Mouse (Mus musculus) embryonic fibroblast, embryonic 13.5 days (primary cell): ENCODE data around the gene Morn4. TPM values are rescaled to one million over a fixed set of nuclear protein-coding genes. Genes with fewer than 3 reads are reported as not detected.
"Not testable (repeated sequence)": the region's sequence is repeated elsewhere in the genome, so short reads cannot be mapped to it uniquely, and the experiment has no call there.

Experiments used
- H3K27ac ChIP-seq: 2 replicates; pipeline ENCODE4 v1.5.1; 2012; ENCODE audit warnings: low read length, control low read depth, inconsistent platforms; ENCODE audit not compliant: insufficient read depth
- H3K4me1 ChIP-seq: 2 replicates; pipeline ENCODE4 v1.6.1; 2011; ENCODE audit warnings: low read length; ENCODE audit not compliant: control insufficient read depth, insufficient read depth
- H3K4me3 ChIP-seq: 2 replicates; pipeline ENCODE4 v1.5.1; 2011; ENCODE audit warnings: mild to moderate bottlenecking, control low read depth, low read length; ENCODE audit not compliant: insufficient read depth
- CTCF ChIP-seq: IDR thresholded peaks from 2 replicates; pipeline ENCODE4 v1.5.1; 2011; ENCODE audit warnings: mild to moderate bottlenecking, control low read depth, low read length, moderate library complexity, borderline replicate concordance; ENCODE audit not compliant: insufficient read depth
- POLR2A ChIP-seq: IDR thresholded peaks from 2 replicates; pipeline ENCODE4 v1.6.1; 2011; ENCODE audit warnings: low read depth, mild to moderate bottlenecking, control low read depth, low read length, moderate library complexity
- polyA plus RNA-seq: library from polyadenylated mRNA; stranded (reverse); fragments of >200 nt; gene quantifications from 2 replicates; pipeline ENCODE4 v1.2.4, GENCODE M21; 2011; ENCODE audit warnings: low read depth; ENCODE audit not compliant: missing spikeins, insufficient read length

The Morn4 gene
- polyA plus RNA-seq, 1 experiment: 8.2 TPM

GRCm38 (mm10) chr19:42089103-42089747 is 3.1 kb upstream of the Morn4 start:
- H3K4me1 ChIP-seq: peaks cover 6% of the 10 kb centered on the region; the same call in 1 of the 2 replicates
- TF ChIP-seq CTCF (no peak), POLR2A (peak; percentile 46; the same call in 1 of the 2 replicates)
- no peak overlapping the region for H3K4me3 ChIP-seq
- peak overlapping the region; percentile 77 for H3K27ac ChIP-seq

- Histone ChIP-seq H3K4me3 (peak overlapping the region; percentile 77), H3K27ac (no peak overlapping the region), H3K4me1 (peaks cover 4% of the 10 kb centered on the region; the same call in 1 of the 2 replicates)
- TF ChIP-seq CTCF: no peak
- no peak for TF ChIP-seq POLR2A
These were observed 467 bp downstream of the Morn4 start for GRCm38 (mm10) chr19:42085690-42086089.

GRCm38 (mm10) chr19:42081613-42082012 is 4.5 kb downstream of the Morn4 start:
- H3K27ac ChIP-seq, H3K4me3 ChIP-seq: not testable (repeated sequence)
- H3K4me1 ChIP-seq: peaks cover 14% of the 10 kb centered on the region; the same call in 1 of the 2 replicates

- TF ChIP-seq POLR2A (no peak), CTCF (no peak)
- H3K4me3 ChIP-seq: no peak overlapping the region
- H3K27ac ChIP-seq: no peak overlapping the region
- peaks cover 14% of the 10 kb centered on the region; the same call in 1 of the 2 replicates for H3K4me1 ChIP-seq
These were observed 5.7 kb downstream of the Morn4 start for GRCm38 (mm10) chr19:42080469-42080868.

GRCm38 (mm10) chr19:42079950-42080349 is 6.2 kb downstream of the Morn4 start:
- no peak for TF ChIP-seq POLR2A
- TF ChIP-seq CTCF: no peak
- no peak overlapping the region for H3K27ac ChIP-seq
- H3K4me1 ChIP-seq: peaks cover 14% of the 10 kb centered on the region; the same call in 1 of the 2 replicates
- H3K4me3 ChIP-seq: no peak overlapping the region

GRCm38 (mm10) chr19:42079006-42079405 is 7.2 kb downstream of the Morn4 start:
- peaks cover 14% of the 10 kb centered on the region; the same call in 1 of the 2 replicates for H3K4me1 ChIP-seq
- H3K4me3 ChIP-seq: no peak overlapping the region
- no peak overlapping the region for H3K27ac ChIP-seq
- TF ChIP-seq POLR2A (no peak), CTCF (no peak)

GRCm38 (mm10) chr19:42078566-42078965 is 7.6 kb downstream of the Morn4 start:
- no peak overlapping the region for H3K4me3 ChIP-seq
- no peak for TF ChIP-seq POLR2A
- TF ChIP-seq CTCF: no peak
- H3K4me1 ChIP-seq: peaks cover 14% of the 10 kb centered on the region; the same call in 1 of the 2 replicates
- H3K27ac ChIP-seq: no peak overlapping the region

- H3K27ac ChIP-seq: no peak overlapping the region
- TF ChIP-seq POLR2A (no peak), CTCF (no peak)
- no peak overlapping the region for H3K4me3 ChIP-seq
- H3K4me1 ChIP-seq: peaks cover 18% of the 10 kb centered on the region; the same call in 1 of the 2 replicates
These were observed 10.2 kb downstream of the Morn4 start for GRCm38 (mm10) chr19:42075992-42076391.

- TF ChIP-seq CTCF: no peak
- Histone ChIP-seq H3K27ac (no peak overlapping the region), H3K4me3 (no peak overlapping the region), H3K4me1 (peaks cover 15% of the 10 kb centered on the region; the same call in 1 of the 2 replicates)
These were observed 11.1 kb downstream of the Morn4 start for GRCm38 (mm10) chr19:42075051-42075450.

- Histone ChIP-seq H3K4me1 (peaks cover 4% of the 10 kb centered on the region; the same call in 1 of the 2 replicates), H3K4me3 (no peak overlapping the region), H3K27ac (no peak overlapping the region)
- TF ChIP-seq POLR2A (no peak), CTCF (no peak)
These were observed 13.4 kb downstream of the Morn4 start for GRCm38 (mm10) chr19:42072802-42073201.
